Comparison of ENCODE assay signal across 21 mouse cellular contexts in the genomic region with DNA sequence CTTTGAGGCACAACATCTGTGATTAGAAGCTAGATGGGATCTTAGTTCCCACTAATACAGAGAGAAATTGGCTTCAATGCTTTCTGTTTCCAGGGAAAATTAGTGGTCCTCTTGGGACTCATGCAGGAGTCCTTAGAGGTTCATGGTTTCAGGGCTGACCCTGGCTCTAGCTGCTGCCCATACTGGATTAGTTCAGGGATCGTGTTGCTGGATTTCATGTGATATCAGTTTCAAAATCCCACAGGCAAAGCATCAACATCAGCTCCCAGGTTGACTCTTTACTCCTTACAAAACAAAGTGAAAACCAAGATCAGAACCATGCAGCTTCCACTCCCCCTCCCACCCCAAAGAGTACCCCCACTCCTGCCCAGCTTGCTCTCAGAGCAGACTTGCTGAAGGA.
DNase-seq lines count a peak whose midpoint lies in the region; ATAC-seq and TF ChIP-seq lines count a peak whose summit lies in the region.
"Had no signal": no experiment of that assay in that cellular context is flagged by ENCODE, and none has a peak within 500 bp of the region (broad histone marks: within the 10 kb centered on the region; RNA-seq: fewer than 3 reads in every experiment).

No protein-coding gene starts in this region.

- H3K4me3 ChIP-seq in kidney, postnatal 0 days (replicated peaks; ENCODE audit: low read depth, low read length): no peak overlapping the region
- H3K4me3 ChIP-seq in embryonic facial prominence, embryonic 12.5 days: no peak overlapping the region
- H3K4me3 ChIP-seq in left cerebral cortex, adult 2 months: no peak overlapping the region
- no peak overlapping the region for H3K4me3 ChIP-seq in hindbrain, embryonic 13.5 days
- H3K4me3 ChIP-seq: forebrain, embryonic 12.5 days; heart, embryonic 10.5 days; hindbrain, embryonic 12.5 days had no signal

- peak; percentile 9 for DNase-seq in embryo, embryonic 11 days
- no peak for DNase-seq in embryo, embryonic 10.5 days (ENCODE audit: low spot score)
- peak; percentile 52 for DNase-seq in kidney, postnatal 0 days (ENCODE audit: low spot score)
- no peak for DNase-seq in kidney, postnatal 14 days
- no peak for DNase-seq in left cerebral cortex, adult 2 months (ENCODE audit: extremely low spot score in 1 of 2, low spot score in 2 of 2)
- DNase-seq: adrenal gland, adult 2 months; adrenal gland, postnatal 25 days; cerebellum, adult 18-20 months; cerebellum, adult 9-11 months; cerebellum, postnatal 36 days; forebrain, postnatal 0 days; gastrocnemius, postnatal 10 days; heart, adult 18-20 months; heart, postnatal 10 days; heart, postnatal 4 days had no signal

- no peak for TF ChIP-seq CTCF in kidney, postnatal 0 days (IDR thresholded peaks at IDR 0.05; ENCODE audit: low read depth)
- no peak for TF ChIP-seq CTCF in left cerebral cortex, adult 2 months (IDR thresholded peaks at IDR 0.05)

- H3K4me2 ChIP-seq in kidney, postnatal 0 days (ENCODE audit: low read length): no peak overlapping the region
- no peak overlapping the region for H3K4me2 ChIP-seq in embryonic facial prominence, embryonic 12.5 days (replicated peaks)
- H3K4me2 ChIP-seq in hindbrain, embryonic 13.5 days: no peak overlapping the region
- H3K4me2 ChIP-seq: forebrain, embryonic 12.5 days; hindbrain, embryonic 12.5 days had no signal

- no peaks in the 10 kb centered on the region for H3K4me1 ChIP-seq in kidney, postnatal 0 days (replicated peaks; ENCODE audit: insufficient read depth, low read length)
- H3K4me1 ChIP-seq in embryonic facial prominence, embryonic 12.5 days: peaks cover 20% of the 10 kb centered on the region
- H3K4me1 ChIP-seq in hindbrain, embryonic 13.5 days (replicated peaks): no peaks in the 10 kb centered on the region
- H3K4me1 ChIP-seq: hindbrain, embryonic 12.5 days had no signal

- H3K27me3 ChIP-seq in kidney, postnatal 0 days (ENCODE audit: insufficient read depth, low read length): no peaks in the 10 kb centered on the region
- H3K27me3 ChIP-seq in embryonic facial prominence, embryonic 12.5 days: no peaks in the 10 kb centered on the region
- no peaks in the 10 kb centered on the region for H3K27me3 ChIP-seq in hindbrain, embryonic 13.5 days
- H3K27me3 ChIP-seq: forebrain, embryonic 12.5 days; hindbrain, embryonic 12.5 days had no signal

- no peak overlapping the region for H3K9ac ChIP-seq in kidney, postnatal 0 days (ENCODE audit: low read depth, low read length)
- no peak overlapping the region for H3K9ac ChIP-seq in embryonic facial prominence, embryonic 12.5 days
- no peak overlapping the region for H3K9ac ChIP-seq in hindbrain, embryonic 13.5 days
- H3K9ac ChIP-seq: forebrain, embryonic 12.5 days; forebrain, postnatal 0 days; hindbrain, embryonic 12.5 days had no signal

- no peak for ATAC-seq in kidney, postnatal 0 days (replicated peaks; ENCODE audit: low FRiP score, low read depth)
- no peak for ATAC-seq in embryonic facial prominence, embryonic 12.5 days (ENCODE audit: insufficient number of reproducible peaks, insufficient read depth, low FRiP score, low TSS enrichment)
- ATAC-seq in hindbrain, embryonic 13.5 days (ENCODE audit: low FRiP score): no peak
- ATAC-seq: forebrain, postnatal 0 days; hindbrain, postnatal 0 days had no signal

- WGBS in kidney, postnatal 0 days: 18% methylated on average over 1 of the region's 1 CpGs
- 21% methylated on average over 1 of the region's 1 CpGs for WGBS in embryonic facial prominence, embryonic 12.5 days
- 78% methylated on average over 1 of the region's 1 CpGs for WGBS in hindbrain, embryonic 13.5 days

- H3K36me3 ChIP-seq in kidney, postnatal 0 days (ENCODE audit: insufficient read depth, low read length): no peaks in the 10 kb centered on the region
- no peaks in the 10 kb centered on the region for H3K36me3 ChIP-seq in embryonic facial prominence, embryonic 12.5 days
- H3K36me3 ChIP-seq in hindbrain, embryonic 13.5 days: no peaks in the 10 kb centered on the region
- H3K36me3 ChIP-seq: forebrain, embryonic 12.5 days; heart, embryonic 10.5 days; hindbrain, embryonic 12.5 days had no signal

- H3K9me3 ChIP-seq in kidney, postnatal 0 days (replicated peaks; ENCODE audit: low read length): no peaks in the 10 kb centered on the region
- no peaks in the 10 kb centered on the region for H3K9me3 ChIP-seq in embryonic facial prominence, embryonic 12.5 days
- H3K9me3 ChIP-seq in hindbrain, embryonic 13.5 days: no peaks in the 10 kb centered on the region
- H3K9me3 ChIP-seq: forebrain, embryonic 12.5 days; heart, embryonic 10.5 days; hindbrain, embryonic 12.5 days had no signal

- H3K27ac ChIP-seq in kidney, postnatal 0 days: no peak overlapping the region
- H3K27ac ChIP-seq in embryonic facial prominence, embryonic 12.5 days: 0 out of 2 replicates have a peak overlapping the region, but pooled peaks have one; percentile 23
- H3K27ac ChIP-seq in left cerebral cortex, adult 2 months: no peak overlapping the region
- no peak overlapping the region for H3K27ac ChIP-seq in hindbrain, embryonic 13.5 days
- H3K27ac ChIP-seq: forebrain, embryonic 12.5 days; heart, embryonic 10.5 days; hindbrain, embryonic 12.5 days; hindbrain, postnatal 0 days had no signal

- intact Hi-C loops in left cerebral cortex, adult 2 months (cut with DNase I): no loop called here

Comparison
In these comparisons a context has a peak if more than half of its experiments do, and no peak if none do; other contexts are left out.
1. DNase-seq: peak in embryo, embryonic 11 days (single experiment) and kidney, postnatal 0 days (single experiment); none in embryo, embryonic 10.5 days (single experiment), kidney, postnatal 14 days (single experiment) and left cerebral cortex, adult 2 months (0 of 2).